Mouse (Mus musculus) neural tube, embryonic 13.5 days (tissue): Measurements from ENCODE around the gene Fen1. TPM values are rescaled to one million over a fixed set of nuclear protein-coding genes. Genes with fewer than 3 reads are reported as not detected.
A peak's percentile ranks its signal among the peaks of the same experiment; 100 is the strongest.

Source experiments
- ATAC-seq: fragments of 200-750 bp; cut with Nextera tagmentation; 2 replicates; pipeline ENCODE4 v1.8.0; 2017; ENCODE audit warnings: low read depth, mild to moderate bottlenecking, moderate TSS enrichment, moderate library complexity
- H3K27ac ChIP-seq: fragments of 300-500 bp; sonication (generic); replicated peaks from 2 replicates; pipeline ENCODE4 v1.5.1; 2015; ENCODE audit warnings: moderate library complexity, mild to moderate bottlenecking, inconsistent platforms
- H3K27me3 ChIP-seq: fragments of 300-500 bp; sonication (generic); 2 replicates; pipeline ENCODE4 v1.6.1; 2015; ENCODE audit warnings: mild to moderate bottlenecking, inconsistent platforms
- H3K36me3 ChIP-seq: fragments of 300-500 bp; sonication (generic); 2 replicates; pipeline ENCODE4 v1.6.1; 2015; ENCODE audit warnings: mild to moderate bottlenecking, inconsistent platforms
- H3K4me1 ChIP-seq: fragments of 300-500 bp; sonication (generic); replicated peaks from 2 replicates; pipeline ENCODE4 v1.6.1; 2015; ENCODE audit warnings: inconsistent platforms
- H3K4me2 ChIP-seq: fragments of 300-500 bp; sonication (generic); 2 replicates; pipeline ENCODE4 v1.6.1; 2015; ENCODE audit warnings: inconsistent platforms, mild to moderate bottlenecking, moderate library complexity
- H3K4me3 ChIP-seq: fragments of 300-500 bp; sonication (generic); 2 replicates; pipeline ENCODE4 v1.5.1; 2015; ENCODE audit warnings: mild to moderate bottlenecking, inconsistent platforms
- H3K9ac ChIP-seq: fragments of 300-500 bp; sonication (generic); 2 replicates; pipeline ENCODE4 v1.6.1; 2015; ENCODE audit warnings: moderate library complexity, mild to moderate bottlenecking, inconsistent platforms
- H3K9me3 ChIP-seq: fragments of 300-500 bp; sonication (generic); 2 replicates; pipeline ENCODE4 v1.6.1; 2016; ENCODE audit warnings: inconsistent platforms
- WGBS: fragments of 180-500 bp; shearing (Covaris S2); methylation state at CpG from one replicate; pipeline ENCODE4 v1.1.7; 2015; 5-methylcytosine and 5-hydroxymethylcytosine counted together
- polyA plus RNA-seq: library from polyadenylated mRNA; unstranded; fragments of >200 nt; fragmentation: Nextera tagmentation; extraction: Ambion mirVana; gene quantifications from 2 replicates; pipeline ENCODE4 v1.2.1, GENCODE M21; 2015

Gene Fen1
- polyA plus RNA-seq, 1 experiment from 2014 or later, result 31.6 TPM

- no peak for ATAC-seq
- peaks cover 65% of the 10 kb centered on the region for H3K36me3 ChIP-seq
- no peak overlapping the region for H3K9ac ChIP-seq
Measured at GRCm38 (mm10) chr19:10208851-10209250, 4.9 kb upstream of the Fen1 start.

GRCm38 (mm10) chr19:10205051-10205450 lies 1.1 kb upstream of the Fen1 start:
- Histone ChIP-seq H3K9ac (peak overlapping the region; percentile 83; the same call in 1 of the 2 replicates), H3K27me3 (no peaks in the 10 kb centered on the region), H3K4me1 (peaks cover 21% of the 10 kb centered on the region), H3K9me3 (no peaks in the 10 kb centered on the region), H3K4me2 (peak overlapping the region; percentile 93), H3K36me3 (peaks cover 53% of the 10 kb centered on the region), H3K4me3 (peak overlapping the region; percentile 70), H3K27ac (no peak overlapping the region)
- 69% methylated on average over 6 of the region's 6 CpGs for WGBS
- ATAC-seq, result no peak

More at GRCm38 (mm10) chr19:10208851-10209250, 4.9 kb upstream of the Fen1 start:
- Histone ChIP-seq H3K27me3 (no peaks in the 10 kb centered on the region), H3K27ac (no peak overlapping the region), H3K9me3 (no peaks in the 10 kb centered on the region), H3K4me1 (peaks cover 11% of the 10 kb centered on the region), H3K4me3 (no peak overlapping the region), H3K4me2 (no peak overlapping the region)
- WGBS, result 87% methylated on average over 3 of the region's 3 CpGs

GRCm38 (mm10) chr19:10204616-10205001 lies 640 bp upstream of the Fen1 start:
- H3K36me3 ChIP-seq, result peaks cover 53% of the 10 kb centered on the region
- peak overlapping the region; percentile 93 for H3K4me2 ChIP-seq
- H3K9me3 ChIP-seq, result no peaks in the 10 kb centered on the region
- H3K4me1 ChIP-seq, result peaks cover 21% of the 10 kb centered on the region
- H3K27ac ChIP-seq, result peak overlapping the region; percentile 83; the same call in 1 of the 2 replicates
- peak overlapping the region; percentile 70 for H3K4me3 ChIP-seq
- H3K9ac ChIP-seq, result peak overlapping the region; percentile 83
- 3% methylated on average over 5 of the region's 5 CpGs for WGBS
- ATAC-seq, result peak; percentile 33; the same call in 1 of the 2 replicates
- no peaks in the 10 kb centered on the region for H3K27me3 ChIP-seq

- Histone ChIP-seq H3K4me3 (peak overlapping the region; percentile 70), H3K4me1 (peaks cover 21% of the 10 kb centered on the region), H3K36me3 (peaks cover 46% of the 10 kb centered on the region), H3K27me3 (no peaks in the 10 kb centered on the region), H3K4me2 (peak overlapping the region; percentile 93), H3K27ac (peak overlapping the region; percentile 83; the same call in 1 of the 2 replicates), H3K9me3 (no peaks in the 10 kb centered on the region), H3K9ac (peak overlapping the region; percentile 83)
- 2% methylated on average over 23 of the region's 23 CpGs for WGBS
- ATAC-seq, result peak; percentile 58; the same call in 1 of the 2 replicates
Measured at GRCm38 (mm10) chr19:10203146-10203847, 672 bp downstream of the Fen1 start.

GRCm38 (mm10) chr19:10198723-10199122 lies 5.2 kb downstream of the Fen1 start:
- peaks cover 10% of the 10 kb centered on the region for H3K4me1 ChIP-seq
- ATAC-seq, result no peak; the same call in 1 of the 2 replicates

GRCm38 (mm10) chr19:10198286-10198685 lies 5.7 kb downstream of the Fen1 start:
- ATAC-seq, result no peak
- peaks cover 60% of the 10 kb centered on the region for H3K36me3 ChIP-seq
- H3K4me1 ChIP-seq, result peaks cover 8% of the 10 kb centered on the region
- H3K4me3 ChIP-seq, result no peak overlapping the region
- H3K27ac ChIP-seq, result 0 out of 2 replicates have a peak overlapping the region, but pooled peaks have one; percentile 9
- no peaks in the 10 kb centered on the region for H3K9me3 ChIP-seq
- H3K27me3 ChIP-seq, result no peaks in the 10 kb centered on the region
- 83% methylated on average over 2 of the region's 2 CpGs for WGBS
- H3K4me2 ChIP-seq, result no peak overlapping the region
- no peak overlapping the region for H3K9ac ChIP-seq

More at GRCm38 (mm10) chr19:10198723-10199122, 5.2 kb downstream of the Fen1 start:
- H3K36me3 ChIP-seq, result peaks cover 55% of the 10 kb centered on the region
- 0 out of 2 replicates have a peak overlapping the region, but pooled peaks have one; percentile 9 for H3K27ac ChIP-seq
- H3K9me3 ChIP-seq, result no peaks in the 10 kb centered on the region
- WGBS, result 29% methylated on average over 3 of the region's 3 CpGs
- no peak overlapping the region for H3K4me3 ChIP-seq
- H3K9ac ChIP-seq, result no peak overlapping the region
- no peak overlapping the region for H3K4me2 ChIP-seq
- no peaks in the 10 kb centered on the region for H3K27me3 ChIP-seq

- H3K4me1 ChIP-seq, result no peaks in the 10 kb centered on the region
- no peak overlapping the region for H3K4me2 ChIP-seq
- ATAC-seq, result no peak
- 89% methylated on average over 4 of the region's 4 CpGs for WGBS
- H3K36me3 ChIP-seq, result peaks cover 71% of the 10 kb centered on the region
- H3K27me3 ChIP-seq, result no peaks in the 10 kb centered on the region
- H3K27ac ChIP-seq, result no peak overlapping the region
- H3K9me3 ChIP-seq, result no peaks in the 10 kb centered on the region
- no peak overlapping the region for H3K9ac ChIP-seq
- no peak overlapping the region for H3K4me3 ChIP-seq
Measured at GRCm38 (mm10) chr19:10197130-10197529, 6.8 kb downstream of the Fen1 start.

GRCm38 (mm10) chr19:10195252-10195651 lies 8.7 kb downstream of the Fen1 start:
- H3K9me3 ChIP-seq, result no peaks in the 10 kb centered on the region
- ATAC-seq, result no peak
- H3K4me3 ChIP-seq, result no peak overlapping the region
- no peak overlapping the region for H3K9ac ChIP-seq
- WGBS, result 71% methylated on average over 5 of the region's 5 CpGs
- no peak overlapping the region for H3K27ac ChIP-seq
- H3K4me1 ChIP-seq, result no peaks in the 10 kb centered on the region
- no peaks in the 10 kb centered on the region for H3K27me3 ChIP-seq
- H3K36me3 ChIP-seq, result peaks cover 82% of the 10 kb centered on the region
- H3K4me2 ChIP-seq, result no peak overlapping the region

GRCm38 (mm10) chr19:10194337-10194736 lies 9.6 kb downstream of the Fen1 start:
- H3K36me3 ChIP-seq, result peaks cover 82% of the 10 kb centered on the region
- no peaks in the 10 kb centered on the region for H3K9me3 ChIP-seq
- ATAC-seq, result no peak

GRCm38 (mm10) chr19:10191326-10191725 lies 12.6 kb downstream of the Fen1 start:
- WGBS, result 82% methylated on average over 7 of the region's 7 CpGs

More at GRCm38 (mm10) chr19:10194337-10194736, 9.6 kb downstream of the Fen1 start:
- no peaks in the 10 kb centered on the region for H3K27me3 ChIP-seq
- H3K4me1 ChIP-seq, result no peaks in the 10 kb centered on the region
- no peak overlapping the region for H3K9ac ChIP-seq
- no peak overlapping the region for H3K4me3 ChIP-seq
- H3K27ac ChIP-seq, result no peak overlapping the region
- WGBS, result 87% methylated on average over 11 of the region's 11 CpGs
- no peak overlapping the region for H3K4me2 ChIP-seq

GRCm38 (mm10) chr19:10190796-10191195 lies 13.2 kb downstream of the Fen1 start:
- H3K9me3 ChIP-seq, result no peaks in the 10 kb centered on the region
- no peak overlapping the region for H3K4me3 ChIP-seq
- ATAC-seq, result no peak
- H3K4me1 ChIP-seq, result peaks cover 33% of the 10 kb centered on the region
- H3K9ac ChIP-seq, result no peak overlapping the region
- peaks cover 100% of the 10 kb centered on the region for H3K36me3 ChIP-seq
- no peak overlapping the region for H3K27ac ChIP-seq
- WGBS, result 61% methylated on average over 2 of the region's 2 CpGs
- H3K27me3 ChIP-seq, result no peaks in the 10 kb centered on the region
- H3K4me2 ChIP-seq, result no peak overlapping the region

More at GRCm38 (mm10) chr19:10191326-10191725, 12.6 kb downstream of the Fen1 start:
- peaks cover 100% of the 10 kb centered on the region for H3K36me3 ChIP-seq
- no peak overlapping the region for H3K4me3 ChIP-seq
- H3K27me3 ChIP-seq, result no peaks in the 10 kb centered on the region
- H3K27ac ChIP-seq, result no peak overlapping the region
- no peak for ATAC-seq
- no peaks in the 10 kb centered on the region for H3K9me3 ChIP-seq
- no peak overlapping the region for H3K4me2 ChIP-seq
- H3K9ac ChIP-seq, result no peak overlapping the region
- peaks cover 27% of the 10 kb centered on the region for H3K4me1 ChIP-seq

- no peaks in the 10 kb centered on the region for H3K27me3 ChIP-seq
- no peak for ATAC-seq
- no peak overlapping the region for H3K4me2 ChIP-seq
- H3K27ac ChIP-seq, result no peak overlapping the region
- 91% methylated on average over 8 of the region's 8 CpGs for WGBS
- no peaks in the 10 kb centered on the region for H3K9me3 ChIP-seq
- no peak overlapping the region for H3K4me3 ChIP-seq
- peaks cover 100% of the 10 kb centered on the region for H3K36me3 ChIP-seq
- H3K9ac ChIP-seq, result no peak overlapping the region
- peaks cover 41% of the 10 kb centered on the region for H3K4me1 ChIP-seq
Measured at GRCm38 (mm10) chr19:10189940-10190339, 14.0 kb downstream of the Fen1 start.
